Mouse (Mus musculus) effector memory CD4-positive, alpha-beta T cell, adult 5 months (primary cell): ENCODE data around the gene Amd2. TPM values are rescaled to one million over a fixed set of nuclear protein-coding genes. Genes with fewer than 3 reads are reported as not detected.

Experiments
- polyA plus RNA-seq: library from polyadenylated mRNA; unstranded; fragments of 100-300 nt; shearing (Covaris generic); gene quantifications from one replicate; pipeline ENCODE4 v1.2.1, GENCODE M21; 2017

Amd2 gene
- polyA plus RNA-seq: 4.7 TPM

DNA sequence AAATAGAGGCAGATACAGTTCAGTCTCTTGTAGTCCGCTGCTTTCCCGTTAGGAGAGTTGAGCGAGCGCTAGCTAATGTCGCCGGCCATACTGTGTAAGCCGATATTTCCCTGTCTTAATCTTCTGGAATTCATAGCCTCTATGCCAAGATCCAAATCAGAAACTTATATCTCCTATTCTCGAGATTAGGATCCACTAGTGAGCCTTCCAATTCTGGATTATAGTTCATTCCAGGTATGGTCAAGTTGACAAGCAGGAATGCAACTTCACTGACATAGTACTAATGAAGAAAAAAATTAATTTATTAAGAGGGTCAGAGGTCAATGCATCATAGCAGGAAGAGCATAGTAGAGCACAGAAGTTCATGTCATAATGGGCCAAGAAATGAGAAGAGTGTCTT, at the start of gene Amd2:
TSS of gene Amd2 (minus strand) at position 101 of the 400 bp plus-strand sequence.

